Mouse (Mus musculus): ENCODE data around the gene Dido1. TPM values are rescaled to one million over a fixed set of nuclear protein-coding genes. Genes with fewer than 3 reads are reported as not detected.

Dido1 gene
- total and polyA plus RNA-seq, 3 experiments: 17.8 to 35.1 (median 30.1) TPM

- no peak for TF ChIP-seq POLR2AphosphoS5 (IDR thresholded peaks at IDR 0.05; ENCODE audit: borderline replicate concordance, low read depth, low read length)
- peak; percentile 37 for TF ChIP-seq NELFE (IDR thresholded peaks at IDR 0.05; ENCODE audit: low read depth, low read length)
- no peak for TF ChIP-seq MAFK (IDR thresholded peaks at IDR 0.05; ENCODE audit: borderline replicate concordance, low read depth, low read length)
- TF ChIP-seq POLR2AphosphoS2 (IDR thresholded peaks at IDR 0.05; ENCODE audit: low read length): no peak; the same call in 1 of the 2 replicates
- 0 out of 2 replicates have a peak, but pooled peaks have one; percentile 43 for TF ChIP-seq ZMIZ1 (IDR thresholded peaks at IDR 0.05; ENCODE audit: low read depth, low read length)
- TF ChIP-seq RCOR1 (IDR thresholded peaks at IDR 0.05; ENCODE audit: low read depth, low read length): no peak
- TF ChIP-seq MYC (IDR thresholded peaks at IDR 0.05; ENCODE audit: low read depth, low read length): peak; percentile 83; the same call in 1 of the 2 replicates
- peak; percentile 98 for TF ChIP-seq USF1 (IDR thresholded peaks at IDR 0.05; ENCODE audit: low read depth, low read length)
- TF ChIP-seq BHLHE40 (IDR thresholded peaks at IDR 0.05; ENCODE audit: borderline replicate concordance, low read depth, low read length): no peak
- TF ChIP-seq MAX (IDR thresholded peaks at IDR 0.05; ENCODE audit: low read length): peak; percentile 97
- TF ChIP-seq NRF1 (IDR thresholded peaks at IDR 0.05; ENCODE audit: insufficient read depth, low read depth, low read length, poor library complexity, severe bottlenecking): peak; percentile 48; the same call in 1 of the 2 replicates
- TF ChIP-seq ETS1 (IDR thresholded peaks at IDR 0.05; ENCODE audit: low read depth, low read length): no peak; the same call in 1 of the 2 replicates
- TF ChIP-seq KAT2A (conservative IDR thresholded peaks at IDR 0.05; ENCODE audit: low read depth, low read length): no peak
- TF ChIP-seq JUND (IDR thresholded peaks at IDR 0.05; ENCODE audit: low read depth, low read length): no peak
- no peak for TF ChIP-seq TAL1 (IDR thresholded peaks at IDR 0.05; ENCODE audit: low read length)
- peak; percentile 61 to 87; a peak in 3 of 4 replicates for TF ChIP-seq USF2 (IDR thresholded peaks at IDR 0.05; ENCODE audit: borderline replicate concordance in 1 of 2, insufficient read depth in 1 of 2, low read depth in 1 of 2, low read length in 2 of 2)
- TF ChIP-seq TBP (IDR thresholded peaks at IDR 0.05; ENCODE audit: low read depth, low read length): peak; percentile 51; the same call in 1 of the 2 replicates
Observed at GRCm38 (mm10) chr2:180726658-180727442, 17.1 kb upstream of the Dido1 start (continued).

GRCm38 (mm10) chr2:180725856-180726629 is 16.2 kb upstream of the Dido1 start:
- Histone ChIP-seq H3K27me3 (ENCODE audit: control insufficient read depth in 1 of 2, insufficient read depth in 2 of 2, low read length in 2 of 2) (no peaks in the 10 kb centered on the region), H3K79me2 (ENCODE audit: control insufficient read depth, insufficient read depth, low read length, poor library complexity) (peaks cover 4% of the 10 kb centered on the region; the same call in 1 of the 2 replicates), H3K9ac (ENCODE audit: control insufficient read depth, low read depth, low read length, poor library complexity, severe bottlenecking) (peak overlapping the region; percentile 75), H3K36me3 (ENCODE audit: control insufficient read depth in 1 of 2, insufficient read depth in 2 of 2, low read length in 2 of 2) (peaks cover 2 to 50% of the 10 kb centered on the region in 2 experiments; a peak in 3 of 4 replicates), H3K4me3 (ENCODE audit: control insufficient read depth in 1 of 2, insufficient read depth in 1 of 2, low read depth in 2 of 2, low read length in 2 of 2) (peak overlapping the region; percentile 48 to 59), H3K27ac (ENCODE audit: control insufficient read depth, low read depth, low read length) (peak overlapping the region; percentile 91), H3K9me3 (replicated peaks; ENCODE audit: insufficient read depth, low read length) (no peaks in the 10 kb centered on the region), H3K4me1 (ENCODE audit: control insufficient read depth in 1 of 2, insufficient read depth in 2 of 2, low read length in 2 of 2) (peaks cover 18 to 59% of the 10 kb centered on the region in 2 experiments)
- peak; percentile 42 for DNase-seq (ENCODE audit: low read depth, low spot score)
- TF ChIP-seq HCFC1 (IDR thresholded peaks at IDR 0.05; ENCODE audit: low read depth, low read length): no peak
- no peak for TF ChIP-seq POLR2A (IDR thresholded peaks at IDR 0.05; ENCODE audit: control insufficient read depth in 1 of 2, insufficient read depth in 1 of 2, low read depth in 1 of 2, low read length in 2 of 2, poor library complexity in 1 of 2)
- no peak for TF ChIP-seq ZNF384 (IDR thresholded peaks at IDR 0.05; ENCODE audit: low read depth, low read length)
- TF ChIP-seq JUND (IDR thresholded peaks at IDR 0.05; ENCODE audit: low read depth, low read length): no peak
- no peak for TF ChIP-seq KAT2A (conservative IDR thresholded peaks at IDR 0.05; ENCODE audit: low read depth, low read length)
- no peak for TF ChIP-seq MAX (IDR thresholded peaks at IDR 0.05; ENCODE audit: low read length)
- no peak for TF ChIP-seq ETS1 (IDR thresholded peaks at IDR 0.05; ENCODE audit: low read depth, low read length)
- TF ChIP-seq RAD21 (IDR thresholded peaks at IDR 0.05; ENCODE audit: low read depth, low read length): no peak
- no peak for TF ChIP-seq RCOR1 (IDR thresholded peaks at IDR 0.05; ENCODE audit: low read depth, low read length)
- TF ChIP-seq MAZ (IDR thresholded peaks at IDR 0.05; ENCODE audit: low read depth, low read length): no peak
- TF ChIP-seq MXI1 (IDR thresholded peaks at IDR 0.05; ENCODE audit: low read depth, low read length): peak; percentile 56; the same call in 1 of the 2 replicates
- no peak for TF ChIP-seq CHD1 (IDR thresholded peaks at IDR 0.05; ENCODE audit: low read depth, low read length)
- TF ChIP-seq ZC3H11A (IDR thresholded peaks at IDR 0.05; ENCODE audit: low read depth, low read length): no peak
- no peak for TF ChIP-seq SIN3A (IDR thresholded peaks at IDR 0.05; ENCODE audit: low read length)
- peak; percentile 82 for TF ChIP-seq ZKSCAN1 (IDR thresholded peaks at IDR 0.05; ENCODE audit: low read depth, low read length)
- no peak for TF ChIP-seq MYC (IDR thresholded peaks at IDR 0.05; ENCODE audit: low read depth, low read length)
- no peak; the same call in 1 of the 2 replicates for TF ChIP-seq MYB (IDR thresholded peaks at IDR 0.05; ENCODE audit: low read depth, low read length)
- TF ChIP-seq ZMIZ1 (IDR thresholded peaks at IDR 0.05; ENCODE audit: low read depth, low read length): 0 out of 2 replicates have a peak, but pooled peaks have one; percentile 15
- TF ChIP-seq POLR2AphosphoS5 (IDR thresholded peaks at IDR 0.05; ENCODE audit: borderline replicate concordance, low read depth, low read length): no peak
- no peak for TF ChIP-seq USF2 (IDR thresholded peaks at IDR 0.05; ENCODE audit: borderline replicate concordance in 1 of 2, insufficient read depth in 1 of 2, low read depth in 1 of 2, low read length in 2 of 2)
- no peak for TF ChIP-seq BHLHE40 (IDR thresholded peaks at IDR 0.05; ENCODE audit: borderline replicate concordance, low read depth, low read length)
- no peak for TF ChIP-seq EP300 (IDR thresholded peaks at IDR 0.05; ENCODE audit: low read depth in 1 of 2, low read length in 2 of 2)
